Comparison of ENCODE assay signal across 22 mouse cellular contexts in genomic region chr15:91651493-91651892, GRCm38 (mm10). TPM values are rescaled to one million over a fixed set of nuclear protein-coding genes. Genes with fewer than 3 reads are reported as not detected.
DNase-seq lines count a peak whose midpoint lies in the region; ATAC-seq and TF ChIP-seq lines count a peak whose summit lies in the region.
"Had no signal": no experiment of that assay in that cellular context is flagged by ENCODE, and none has a peak within 500 bp of the region (broad histone marks: within the 10 kb centered on the region; RNA-seq: fewer than 3 reads in every experiment).

No protein-coding gene starts in this region.

- no peak overlapping the region for H3ac ChIP-seq in myocyte (ENCODE audit: control insufficient read depth, insufficient read length)

- no peak overlapping the region for H3K9ac ChIP-seq in kidney, postnatal 0 days (ENCODE audit: low read depth, low read length)
- H3K9ac ChIP-seq in kidney, embryonic 16.5 days (replicated peaks; ENCODE audit: low read length), result no peak overlapping the region
- H3K9ac ChIP-seq in heart, adult 2 months (ENCODE audit: low read depth, low read length), result no peak overlapping the region
- H3K9ac ChIP-seq: forebrain, embryonic 13.5 days; hindbrain, embryonic 13.5 days; liver, embryonic 12.5 days; midbrain, embryonic 13.5 days; neural tube, embryonic 15.5 days had no signal

- H3K4me1 ChIP-seq in kidney, postnatal 0 days (replicated peaks; ENCODE audit: insufficient read depth, low read length), result no peaks in the 10 kb centered on the region
- H3K4me1 ChIP-seq in kidney, embryonic 16.5 days (ENCODE audit: insufficient read depth, low read length), result peaks cover 4% of the 10 kb centered on the region; the same call in 1 of the 2 replicates
- peaks cover 2% of the 10 kb centered on the region for H3K4me1 ChIP-seq in embryonic fibroblast, embryonic 13.5 days (ENCODE audit: control insufficient read depth, insufficient read depth, low read length)
- no peaks in the 10 kb centered on the region for H3K4me1 ChIP-seq in heart, adult 2 months (ENCODE audit: control insufficient read depth, insufficient read depth, low read length)
- H3K4me1 ChIP-seq: forebrain, embryonic 13.5 days; heart, embryonic 10.5 days; hindbrain, embryonic 13.5 days; liver, embryonic 12.5 days; midbrain, embryonic 13.5 days; neural tube, embryonic 15.5 days had no signal

- H3K9me3 ChIP-seq in kidney, postnatal 0 days (replicated peaks; ENCODE audit: low read length), result no peaks in the 10 kb centered on the region
- H3K9me3 ChIP-seq in kidney, embryonic 16.5 days (ENCODE audit: low read length), result no peaks in the 10 kb centered on the region
- H3K9me3 ChIP-seq: forebrain, embryonic 13.5 days; heart, embryonic 10.5 days; liver, embryonic 12.5 days; midbrain, embryonic 13.5 days; neural tube, embryonic 15.5 days had no signal

- peak; percentile 47 for DNase-seq in kidney, postnatal 0 days (ENCODE audit: low spot score)
- DNase-seq in CD4-positive helper T cell, adult 2 months (ENCODE audit: low read depth, low spot score), result peak; percentile 21
- DNase-seq in cerebellum, postnatal 14 days, result no peak
- DNase-seq in liver, result no peak
- no peak for DNase-seq in heart, adult 2 months
- DNase-seq: cerebellum, adult 8-10 months; gastrocnemius, postnatal 10 days; heart, postnatal 10 days; kidney, adult 9 months; lung, adult 2 months; right cerebral cortex, postnatal 4 days; thymus, adult 18-20 months had no signal

- no peaks in the 10 kb centered on the region for H3K36me3 ChIP-seq in kidney, postnatal 0 days (ENCODE audit: insufficient read depth, low read length)
- no peaks in the 10 kb centered on the region for H3K36me3 ChIP-seq in kidney, embryonic 16.5 days (ENCODE audit: insufficient read depth, low read length)
- H3K36me3 ChIP-seq in myocyte (ENCODE audit: control insufficient read depth, insufficient read depth), result no peaks in the 10 kb centered on the region
- H3K36me3 ChIP-seq in heart, adult 2 months (ENCODE audit: control insufficient read depth, insufficient read depth, low read length), result no peaks in the 10 kb centered on the region
- H3K36me3 ChIP-seq: heart, embryonic 10.5 days; hindbrain, embryonic 13.5 days; liver, embryonic 12.5 days; midbrain, embryonic 13.5 days; neural tube, embryonic 15.5 days had no signal

- H3K4me2 ChIP-seq in kidney, postnatal 0 days (ENCODE audit: low read length), result no peak overlapping the region
- H3K4me2 ChIP-seq in kidney, embryonic 16.5 days (replicated peaks; ENCODE audit: low read depth, low read length), result no peak overlapping the region
- H3K4me2 ChIP-seq in myocyte (ENCODE audit: low read depth), result peak overlapping the region; percentile 62
- H3K4me2 ChIP-seq: forebrain, embryonic 13.5 days; hindbrain, embryonic 13.5 days; liver, embryonic 12.5 days; midbrain, embryonic 13.5 days; neural tube, embryonic 15.5 days had no signal

- H3K27me3 ChIP-seq in kidney, postnatal 0 days (ENCODE audit: insufficient read depth, low read length), result no peaks in the 10 kb centered on the region
- no peaks in the 10 kb centered on the region for H3K27me3 ChIP-seq in kidney, embryonic 16.5 days (ENCODE audit: insufficient read depth, low read length)
- H3K27me3 ChIP-seq in myocyte (ENCODE audit: control insufficient read depth, insufficient read depth, insufficient read length), result no peaks in the 10 kb centered on the region
- H3K27me3 ChIP-seq in heart, adult 2 months (ENCODE audit: control insufficient read depth, insufficient read depth, low read length), result no peaks in the 10 kb centered on the region
- H3K27me3 ChIP-seq: forebrain, embryonic 13.5 days; hindbrain, embryonic 13.5 days; liver, embryonic 12.5 days; midbrain, embryonic 13.5 days; neural tube, embryonic 15.5 days had no signal

- intact Hi-C loops in heart, adult 2 months (cut with DNase I), result no loop called here

- 58% methylated on average over 7 of the region's 7 CpGs for WGBS in kidney, postnatal 0 days
- 60% methylated on average over 7 of the region's 7 CpGs for WGBS in kidney, embryonic 16.5 days
- 49% methylated on average over 7 of the region's 7 CpGs for WGBS in heart, adult 2 months

- no peak for TF ChIP-seq EP300 in heart, adult 2 months (IDR thresholded peaks at IDR 0.05; ENCODE audit: insufficient read depth, low read depth, low read length)

- no peak for TF ChIP-seq POLR2A in embryonic fibroblast, embryonic 13.5 days (IDR thresholded peaks at IDR 0.05; ENCODE audit: low read depth, low read length)
- no peak for TF ChIP-seq POLR2A in myocyte (IDR thresholded peaks at IDR 0.05; ENCODE audit: insufficient read length, low read depth)
- no peak for TF ChIP-seq POLR2A in heart, adult 2 months (IDR thresholded peaks at IDR 0.05; ENCODE audit: insufficient read depth, low read depth, low read length)

- H3K4me3 ChIP-seq in kidney, postnatal 0 days (replicated peaks; ENCODE audit: low read depth, low read length), result no peak overlapping the region
- no peak overlapping the region for H3K4me3 ChIP-seq in kidney, embryonic 16.5 days (ENCODE audit: low read length)
- no peak overlapping the region for H3K4me3 ChIP-seq in embryonic fibroblast, embryonic 13.5 days (ENCODE audit: insufficient read depth, low read length)
- H3K4me3 ChIP-seq in myocyte, result no peak overlapping the region
- H3K4me3 ChIP-seq in heart, adult 2 months, result no peak overlapping the region
- H3K4me3 ChIP-seq: erythroblast, embryonic 14.5 days; forebrain, embryonic 13.5 days; heart, embryonic 10.5 days; hindbrain, embryonic 13.5 days; liver, embryonic 12.5 days; midbrain, embryonic 13.5 days; neural tube, embryonic 15.5 days had no signal

- no peak for TF ChIP-seq CTCF in kidney, postnatal 0 days (IDR thresholded peaks at IDR 0.05; ENCODE audit: low read depth)
- TF ChIP-seq CTCF in embryonic fibroblast, embryonic 13.5 days (IDR thresholded peaks at IDR 0.05; ENCODE audit: borderline replicate concordance, insufficient read depth, low read length), result no peak
- TF ChIP-seq CTCF in heart, adult 2 months (IDR thresholded peaks at IDR 0.05), result no peak

- no peaks in the 10 kb centered on the region for H3K79me2 ChIP-seq in myocyte (ENCODE audit: control insufficient read depth, insufficient read depth)
- no peaks in the 10 kb centered on the region for H3K79me2 ChIP-seq in heart, adult 2 months (replicated peaks; ENCODE audit: control insufficient read depth, insufficient read depth, low read length)

- H3K27ac ChIP-seq in kidney, postnatal 0 days, result no peak overlapping the region
- no peak overlapping the region for H3K27ac ChIP-seq in kidney, embryonic 16.5 days (ENCODE audit: low read length)
- H3K27ac ChIP-seq in embryonic fibroblast, embryonic 13.5 days (ENCODE audit: insufficient read depth, low read length), result peak overlapping the region; percentile 61; the same call in 1 of the 2 replicates
- H3K27ac ChIP-seq in heart, adult 2 months, result no peak overlapping the region
- H3K27ac ChIP-seq: forebrain, embryonic 13.5 days; heart, embryonic 10.5 days; hindbrain, embryonic 13.5 days; liver, embryonic 12.5 days; midbrain, embryonic 13.5 days; neural tube, embryonic 15.5 days had no signal

- ATAC-seq in kidney, postnatal 0 days (replicated peaks; ENCODE audit: low FRiP score, low read depth), result no peak
- no peak for ATAC-seq in kidney, embryonic 16.5 days (ENCODE audit: low FRiP score, low TSS enrichment)
- ATAC-seq: forebrain, embryonic 13.5 days; liver, embryonic 12.5 days; midbrain, embryonic 13.5 days had no signal

TF ChIP-seq in myocyte, 11 proteins besides CTCF, POLR2A, EP300 and RAD21:
- TF ChIP-seq SRF (IDR thresholded peaks at IDR 0.05; ENCODE audit: control insufficient read depth, insufficient read length, low read depth) (no peak), MYOG (IDR thresholded peaks at IDR 0.05; ENCODE audit: control insufficient read depth in 1 of 3, insufficient read depth in 1 of 3, insufficient read length in 2 of 3, low read depth in 2 of 3) (no peak), CEBPB (IDR thresholded peaks at IDR 0.05; ENCODE audit: insufficient read depth, poor library complexity, severe bottlenecking) (no peak), MAX (IDR thresholded peaks at IDR 0.05; ENCODE audit: low read depth) (no peak), TCF3 (IDR thresholded peaks at IDR 0.05; ENCODE audit: insufficient read length, low read depth) (no peak), USF1 (IDR thresholded peaks at IDR 0.05; ENCODE audit: low read depth) (no peak)

RNA-seq across cellular contexts. Expression of gene Lrrk2, which starts 21.5 kb away (rescaled TPM):
- polyA plus RNA-seq in kidney, postnatal 0 days (2015; fragmentation: Nextera tagmentation; extraction: Ambion mirVana), result 11.3 and 11.4 TPM in 2 replicates
- polyA plus RNA-seq in kidney, embryonic 16.5 days (2015; fragmentation: Nextera tagmentation; extraction: Ambion mirVana), result 6.6 and 8.7 TPM in 2 replicates
- polyA plus RNA-seq in embryonic fibroblast, embryonic 13.5 days (2011; ENCODE audit: insufficient read length, low read depth, missing spikeins), result 29.8 and 35.0 TPM in 2 replicates
- polyA plus RNA-seq in myocyte (2012; fragmentation: generic; extraction: Trizol), result 9.2 TPM
- total RNA-seq in heart, adult 2 months (2021), result 10 to 100 TPM; 10.6 to 12.2 TPM
- polyA plus RNA-seq in heart, adult 2 months (2012; rRNA removed), result 3.0 and 5.9 TPM in 2 replicates
- polyA plus RNA-seq: erythroblast, embryonic 14.5 days had no signal

Comparison
In these comparisons a context has a peak if more than half of its experiments do, and no peak if none do; other contexts are left out.
1. DNase-seq: peak in kidney, postnatal 0 days (single experiment) and CD4-positive helper T cell, adult 2 months (single experiment); none in cerebellum, postnatal 14 days (0 of 2), liver (single experiment) and heart, adult 2 months (0 of 2).